Mouse (Mus musculus) myocyte (in vitro differentiated cells): Measurements from ENCODE around the gene Prr14. TPM values are rescaled to one million over a fixed set of nuclear protein-coding genes. Genes with fewer than 3 reads are reported as not detected.
"Not testable (repeated sequence)": the region's sequence is repeated elsewhere in the genome, so short reads cannot be mapped to it uniquely, and the experiment has no call there.

ENCODE experiments used
- H3K27me3 ChIP-seq: one replicate; pipeline ENCODE4 v1.6.1; 2011; ENCODE audit not compliant: control insufficient read depth, insufficient read depth, insufficient read length
- H3K36me3 ChIP-seq: one replicate; pipeline ENCODE4 v1.6.1; 2011; ENCODE audit not compliant: control insufficient read depth, insufficient read depth
- H3K4me2 ChIP-seq: one replicate; pipeline ENCODE4 v1.6.1; 2011; ENCODE audit warnings: low read depth, control low read depth
- H3K4me3 ChIP-seq: one replicate; pipeline ENCODE4 v1.5.1; 2011; ENCODE audit warnings: mild to moderate bottlenecking, control low read depth, moderate library complexity
- H3K79me2 ChIP-seq: one replicate; pipeline ENCODE4 v1.6.1; 2011; ENCODE audit not compliant: control insufficient read depth, insufficient read depth
- H3ac ChIP-seq: one replicate; pipeline ENCODE4 v1.6.1; 2011; ENCODE audit not compliant: control insufficient read depth, insufficient read length
- CEBPB ChIP-seq: IDR thresholded peaks from 2 replicates; pipeline ENCODE4 v1.6.1; 2011; ENCODE audit warnings: mild to moderate bottlenecking, moderate library complexity; ENCODE audit not compliant: poor library complexity, insufficient read depth, severe bottlenecking
- E2F4 ChIP-seq: IDR thresholded peaks from one replicate; pipeline ENCODE4 v1.6.1; 2011; ENCODE audit warnings: mild to moderate bottlenecking, control low read depth, moderate library complexity; ENCODE audit not compliant: insufficient read depth
- MAX ChIP-seq: IDR thresholded peaks from one replicate; pipeline ENCODE4 v1.6.1; 2011; ENCODE audit warnings: low read depth, mild to moderate bottlenecking, control low read depth
- MYOD1 ChIP-seq, 3 experiments: IDR thresholded peaks; one replicate each; pipeline ENCODE4 v1.6.1; 2011; ENCODE audit warnings: control low read depth in 2 of 3, low read depth in 2 of 3, mild to moderate bottlenecking in 2 of 3, moderate library complexity in 1 of 3; ENCODE audit not compliant: insufficient read length in 2 of 3, control insufficient read depth in 1 of 3
- MYOG ChIP-seq, 3 experiments: IDR thresholded peaks; one replicate each; pipeline ENCODE4 v1.6.1; 2011; ENCODE audit warnings: control low read depth in 2 of 3, low read depth in 2 of 3, mild to moderate bottlenecking in 2 of 3; ENCODE audit not compliant: insufficient read length in 2 of 3, control insufficient read depth in 1 of 3, insufficient read depth in 1 of 3
- POLR2A ChIP-seq: IDR thresholded peaks from one replicate; pipeline ENCODE4 v1.6.1; 2011; ENCODE audit warnings: low read depth, mild to moderate bottlenecking, control low read depth, moderate library complexity; ENCODE audit not compliant: insufficient read length
- POLR2AphosphoS2 ChIP-seq: IDR thresholded peaks from one replicate; pipeline ENCODE4 v1.6.1; 2011; ENCODE audit warnings: low read depth, control low read depth; ENCODE audit not compliant: insufficient read length
- REST ChIP-seq: IDR thresholded peaks from one replicate; pipeline ENCODE4 v1.6.1; 2011; ENCODE audit warnings: mild to moderate bottlenecking, control low read depth, moderate library complexity; ENCODE audit not compliant: insufficient read depth, insufficient read length
- SRF ChIP-seq: IDR thresholded peaks from one replicate; pipeline ENCODE4 v1.6.1; 2011; ENCODE audit warnings: low read depth; ENCODE audit not compliant: control insufficient read depth, insufficient read length
- TCF12 ChIP-seq: IDR thresholded peaks from one replicate; pipeline ENCODE4 v1.6.1; 2011; ENCODE audit warnings: mild to moderate bottlenecking, control low read depth; ENCODE audit not compliant: poor library complexity, insufficient read depth, severe bottlenecking
- TCF3 ChIP-seq: IDR thresholded peaks from one replicate; pipeline ENCODE4 v1.6.1; 2011; ENCODE audit warnings: low read depth, control low read depth; ENCODE audit not compliant: insufficient read length
- USF1 ChIP-seq: IDR thresholded peaks from one replicate; pipeline ENCODE4 v1.6.1; 2011; ENCODE audit warnings: low read depth, mild to moderate bottlenecking, control low read depth, moderate library complexity
- polyA plus RNA-seq: library from polyadenylated mRNA; unstranded; fragments of >200 nt; fragmentation: generic; extraction: Trizol; gene quantifications from one replicate; pipeline ENCODE4 v1.2.1, GENCODE M21; 2012; ENCODE audit warnings: missing spikeins

Prr14 gene
- 26.5 TPM for polyA plus RNA-seq

DNA sequence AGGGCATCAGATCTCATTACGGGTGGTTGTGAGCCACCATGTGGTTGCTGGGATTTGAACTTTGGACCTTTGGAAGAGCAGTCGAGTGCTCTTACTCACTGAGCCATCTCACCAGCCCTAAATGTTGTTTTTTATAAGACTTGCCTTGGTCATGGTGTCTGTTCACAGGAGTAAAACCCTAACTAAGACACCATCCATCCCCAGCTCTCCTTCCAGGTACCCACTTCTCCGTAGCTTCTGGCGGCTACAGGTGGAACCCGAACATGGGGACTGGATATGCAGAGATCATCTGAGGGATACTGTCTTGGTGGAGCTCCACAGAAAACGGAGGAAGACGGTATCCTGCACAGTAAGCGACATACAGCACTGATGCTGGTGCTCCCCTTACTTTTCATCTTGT lies at the start of gene Prr14:
Prr14 (plus strand) TSS at position 301 of the 400 bp plus-strand sequence.
- peaks cover 11% of the 10 kb centered on the region for H3K79me2 ChIP-seq
- not testable (repeated sequence) for H3K27me3 ChIP-seq, H3K4me2 ChIP-seq, H3ac ChIP-seq, H3K4me3 ChIP-seq, H3K36me3 ChIP-seq

DNA sequence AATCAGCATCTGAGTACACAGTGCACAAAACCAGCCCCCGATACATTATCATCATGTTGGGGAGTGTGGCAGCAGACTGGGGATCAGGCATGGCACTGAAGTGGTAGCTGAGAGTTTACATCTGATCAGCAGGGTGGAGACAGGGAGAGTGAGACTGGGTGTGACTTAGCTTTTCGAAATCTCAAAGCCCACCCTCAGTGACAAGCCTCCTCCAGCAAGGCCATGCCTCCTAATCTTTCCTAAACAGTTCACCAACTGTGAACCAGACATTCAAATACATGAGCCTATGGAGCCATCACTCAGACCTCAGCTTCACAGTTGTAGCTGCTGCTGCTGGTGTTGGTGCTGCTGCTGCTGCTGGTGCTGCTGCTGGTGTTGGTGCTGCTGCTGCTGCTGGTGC lies 48.0 kb upstream of the Prr14 start:
- no peaks in the 10 kb centered on the region for H3K36me3 ChIP-seq

DNA sequence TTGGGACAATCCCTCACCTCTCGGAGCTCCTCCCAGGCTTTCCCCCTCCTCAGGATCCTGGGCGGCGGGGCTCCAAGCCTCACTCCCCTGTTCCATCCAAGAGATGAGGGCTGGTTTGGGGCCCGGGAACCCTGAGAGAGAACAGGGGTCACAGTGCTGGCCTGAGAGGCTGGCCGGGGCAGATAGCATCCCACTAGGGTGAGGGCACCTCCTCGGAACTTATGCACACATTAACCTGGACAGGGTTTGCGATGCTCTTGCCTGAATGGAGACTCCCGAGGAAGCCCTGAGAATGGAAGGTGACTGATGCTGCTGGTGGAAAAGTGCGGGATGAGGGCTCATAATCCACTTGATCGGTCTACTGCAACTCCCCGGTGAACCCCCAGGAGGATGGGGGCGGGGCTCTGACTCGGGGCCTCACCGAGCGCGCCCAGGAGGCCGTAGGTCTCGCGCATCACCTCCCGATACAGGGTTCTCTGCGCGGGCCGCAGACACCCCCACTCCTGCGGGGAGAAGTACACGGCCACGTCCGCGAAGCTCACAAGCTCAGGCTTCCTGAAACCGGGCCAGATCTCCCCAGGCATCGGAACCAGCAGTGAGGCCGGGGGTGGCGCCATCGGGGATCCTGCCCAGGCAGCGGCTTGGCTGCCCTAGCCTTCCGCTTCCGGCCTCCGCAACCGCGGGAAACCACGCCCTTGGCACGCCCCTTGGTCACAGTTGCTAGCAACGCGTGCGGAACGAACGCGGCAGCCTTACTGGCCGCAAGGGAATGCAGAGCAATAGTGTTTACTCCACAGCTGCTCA lies 37.8 kb upstream of the Prr14 start, which contains the start of gene Zfp688:
Zfp688 (minus strand) TSS at position 681 of the 804 bp plus-strand sequence.
- Histone ChIP-seq H3K79me2 (peaks cover 7% of the 10 kb centered on the region), H3K4me3 (peak within 1 kb of the TSS; percentile 67), H3K4me2 (peak within 1 kb of the TSS; percentile 94), H3K36me3 (no peaks in the 10 kb centered on the region), H3ac (peak within 1 kb of the TSS; percentile 18), H3K27me3 (peaks cover 5% of the 10 kb centered on the region)
- TF ChIP-seq MYOD1 (IDR thresholded peaks at IDR 0.05; ENCODE audit: control insufficient read depth in 1 of 3, insufficient read length in 2 of 3, low read depth in 2 of 3) (peak in 1 of 3 experiments; percentile 45), POLR2A (peak; percentile 89), MYOG (IDR thresholded peaks at IDR 0.05; ENCODE audit: control insufficient read depth in 1 of 3, insufficient read depth in 1 of 3, insufficient read length in 2 of 3, low read depth in 2 of 3) (peak in 1 of 3 experiments; percentile 59), MAX (peak; percentile 38), SRF (no peak), POLR2AphosphoS2 (peak; percentile 86), E2F4 (peak; percentile 52), REST (no peak)

More for the DNA sequence above, 48.0 kb upstream of the Prr14 start:
- no peak overlapping the region for H3ac ChIP-seq
- no peaks in the 10 kb centered on the region for H3K79me2 ChIP-seq
- no peak overlapping the region for H3K4me3 ChIP-seq
- H3K4me2 ChIP-seq, result no peak overlapping the region
- peaks cover 13% of the 10 kb centered on the region for H3K27me3 ChIP-seq
- TF ChIP-seq TCF12 (no peak), USF1 (no peak), MYOD1 (IDR thresholded peaks at IDR 0.05; ENCODE audit: control insufficient read depth in 1 of 3, insufficient read length in 2 of 3, low read depth in 2 of 3) (no peak), POLR2AphosphoS2 (no peak), MAX (no peak), TCF3 (no peak), POLR2A (no peak)

DNA sequence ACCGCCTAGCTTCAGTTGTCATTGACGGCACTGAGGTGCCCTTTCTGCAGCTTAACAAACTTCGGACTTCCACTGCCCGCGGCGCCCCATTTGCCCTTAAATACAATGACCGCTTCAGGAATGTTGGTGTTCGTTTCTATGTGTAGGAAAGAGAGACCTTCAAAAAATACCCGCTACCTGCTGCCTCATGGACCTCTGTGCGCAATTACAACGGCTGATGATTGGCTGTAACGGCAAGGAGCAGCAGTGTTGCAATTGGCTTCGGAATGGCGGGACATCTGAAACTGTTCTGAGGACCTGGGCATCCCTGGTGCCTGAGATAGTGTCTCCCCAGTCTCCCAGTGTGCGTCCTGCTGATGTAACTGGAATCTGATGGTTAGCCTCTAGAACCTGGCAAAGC lies 37.2 kb upstream of the Prr14 start:
- peak overlapping the region; percentile 18 for H3ac ChIP-seq
- H3K4me3 ChIP-seq, result peak overlapping the region; percentile 67
- no peak for TF ChIP-seq POLR2AphosphoS2
- TF ChIP-seq SRF, result no peak
- no peak for TF ChIP-seq MYOD1 (IDR thresholded peaks at IDR 0.05; ENCODE audit: control insufficient read depth in 1 of 3, insufficient read length in 2 of 3, low read depth in 2 of 3)
- no peak for TF ChIP-seq CEBPB
- no peak for TF ChIP-seq TCF3
- no peak for TF ChIP-seq USF1
- no peak for TF ChIP-seq POLR2A
- TF ChIP-seq REST, result no peak
- TF ChIP-seq MYOG (IDR thresholded peaks at IDR 0.05; ENCODE audit: control insufficient read depth in 1 of 3, insufficient read depth in 1 of 3, insufficient read length in 2 of 3, low read depth in 2 of 3), result no peak
- TF ChIP-seq TCF12, result no peak
- no peak for TF ChIP-seq MAX
- TF ChIP-seq E2F4, result no peak
- peaks cover 5% of the 10 kb centered on the region for H3K27me3 ChIP-seq
- H3K36me3 ChIP-seq, result no peaks in the 10 kb centered on the region
- peak overlapping the region; percentile 94 for H3K4me2 ChIP-seq
- peaks cover 7% of the 10 kb centered on the region for H3K79me2 ChIP-seq

DNA sequence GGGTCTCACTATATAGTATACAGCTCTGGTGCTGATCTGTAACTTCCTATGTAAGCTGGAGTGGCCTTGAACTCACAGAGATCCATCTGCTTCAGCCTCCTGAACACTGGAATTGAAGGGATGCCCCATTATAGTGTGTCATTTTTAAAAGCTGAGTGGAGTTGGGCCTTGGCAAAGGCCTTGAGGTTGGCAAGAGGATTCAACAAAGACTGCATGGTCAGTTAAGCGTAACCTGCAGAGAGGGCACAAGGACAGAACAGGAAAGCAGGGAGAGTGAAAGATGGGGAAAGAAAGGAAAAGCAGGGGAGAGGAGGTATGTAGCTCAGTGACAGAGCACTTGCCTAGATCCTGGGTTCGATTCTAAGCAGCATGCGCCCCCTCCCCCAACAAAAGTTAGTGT lies 34.1 kb upstream of the Prr14 start:
- Histone ChIP-seq H3K4me2 (no peak overlapping the region), H3K36me3 (no peaks in the 10 kb centered on the region), H3K79me2 (peaks cover 7% of the 10 kb centered on the region), H3K4me3 (no peak overlapping the region), H3K27me3 (peaks cover 5% of the 10 kb centered on the region), H3ac (no peak overlapping the region)
- TF ChIP-seq E2F4, result no peak
- no peak for TF ChIP-seq POLR2AphosphoS2
- no peak for TF ChIP-seq SRF
- TF ChIP-seq TCF3, result no peak
- no peak for TF ChIP-seq MYOG (IDR thresholded peaks at IDR 0.05; ENCODE audit: control insufficient read depth in 1 of 3, insufficient read depth in 1 of 3, insufficient read length in 2 of 3, low read depth in 2 of 3)
- TF ChIP-seq TCF12, result no peak
- TF ChIP-seq CEBPB, result no peak
- TF ChIP-seq REST, result no peak
